Mouse (Mus musculus) heart, embryonic 13.5 days (tissue): Measurements from ENCODE around the gene Ano6. TPM values are rescaled to one million over a fixed set of nuclear protein-coding genes. Genes with fewer than 3 reads are reported as not detected.

Source experiments
- ATAC-seq: fragments of 200-750 bp; cut with Nextera tagmentation; 2 replicates; pipeline ENCODE4 v1.8.0; 2017; ENCODE audit warnings: moderate TSS enrichment; ENCODE audit not compliant: insufficient number of reproducible peaks, low FRiP score, low TSS enrichment; ENCODE audit errors: extremely low read depth
- H3K27ac ChIP-seq: fragments of 300-500 bp; sonication (generic); replicated peaks from 2 replicates; pipeline ENCODE4 v1.5.1; 2015; ENCODE audit warnings: moderate library complexity, mild to moderate bottlenecking, inconsistent platforms
- H3K27me3 ChIP-seq: fragments of 300-500 bp; sonication (generic); replicated peaks from 2 replicates; pipeline ENCODE4 v1.6.1; 2015; ENCODE audit warnings: mild to moderate bottlenecking, inconsistent platforms
- H3K36me3 ChIP-seq: fragments of 300-500 bp; sonication (generic); 2 replicates; pipeline ENCODE4 v1.6.1; 2015; ENCODE audit warnings: mild to moderate bottlenecking, inconsistent platforms
- H3K4me1 ChIP-seq: fragments of 300-500 bp; sonication (generic); 2 replicates; pipeline ENCODE4 v1.6.1; 2015; ENCODE audit warnings: inconsistent platforms
- H3K4me2 ChIP-seq: fragments of 300-500 bp; sonication (generic); 2 replicates; pipeline ENCODE4 v1.6.1; 2015; ENCODE audit warnings: inconsistent platforms, mild to moderate bottlenecking, moderate library complexity
- H3K4me3 ChIP-seq: fragments of 300-500 bp; sonication (generic); 2 replicates; pipeline ENCODE4 v1.5.1; 2015; ENCODE audit warnings: moderate library complexity, mild to moderate bottlenecking, inconsistent platforms
- H3K9ac ChIP-seq: fragments of 300-500 bp; sonication (generic); 2 replicates; pipeline ENCODE4 v1.6.1; 2015; ENCODE audit warnings: inconsistent platforms, mild to moderate bottlenecking, moderate library complexity
- H3K9me3 ChIP-seq: fragments of 300-500 bp; sonication (generic); 2 replicates; pipeline ENCODE4 v1.6.1; 2016; ENCODE audit warnings: inconsistent platforms
- WGBS: fragments of 180-500 bp; shearing (Covaris S2); methylation state at CpG from one replicate; pipeline ENCODE4 v1.1.7; 2015; ENCODE audit warnings: mixed read lengths; 5-methylcytosine and 5-hydroxymethylcytosine counted together
- polyA plus RNA-seq: library from polyadenylated mRNA; unstranded; fragments of >200 nt; fragmentation: Nextera tagmentation; extraction: Ambion mirVana; gene quantifications from 2 replicates; pipeline ENCODE4 v1.2.1, GENCODE M21; 2015

Ano6 gene
- polyA plus RNA-seq, 1 experiment from 2014 or later, result 31.0 TPM

GRCm38 (mm10) chr15:95921072-95921471 is 130.4 kb downstream of the Ano6 start:
- Histone ChIP-seq H3K4me2 (no peak overlapping the region), H3K9me3 (no peaks in the 10 kb centered on the region), H3K9ac (no peak overlapping the region), H3K27me3 (no peaks in the 10 kb centered on the region), H3K4me1 (peaks cover 34% of the 10 kb centered on the region), H3K36me3 (peaks cover 52% of the 10 kb centered on the region), H3K27ac (no peak overlapping the region), H3K4me3 (no peak overlapping the region)
- ATAC-seq, result no peak
- 64% methylated on average over 3 of the region's 3 CpGs for WGBS

- Histone ChIP-seq H3K4me2 (no peak overlapping the region), H3K4me1 (peaks cover 34% of the 10 kb centered on the region), H3K36me3 (peaks cover 47% of the 10 kb centered on the region), H3K9me3 (no peaks in the 10 kb centered on the region), H3K4me3 (no peak overlapping the region), H3K9ac (no peak overlapping the region), H3K27me3 (no peaks in the 10 kb centered on the region), H3K27ac (0 out of 2 replicates have a peak overlapping the region, but pooled peaks have one; percentile 39)
- 75% methylated on average over 4 of the region's 4 CpGs for WGBS
- no peak for ATAC-seq
Observed at GRCm38 (mm10) chr15:95921639-95922038, 131.0 kb downstream of the Ano6 start.

GRCm38 (mm10) chr15:95922558-95922957 is 131.9 kb downstream of the Ano6 start:
- H3K27me3 ChIP-seq, result no peaks in the 10 kb centered on the region
- no peak overlapping the region for H3K4me2 ChIP-seq
- no peaks in the 10 kb centered on the region for H3K9me3 ChIP-seq
- no peak overlapping the region for H3K4me3 ChIP-seq
- H3K36me3 ChIP-seq, result peaks cover 41% of the 10 kb centered on the region
- H3K27ac ChIP-seq, result no peak overlapping the region
- H3K9ac ChIP-seq, result no peak overlapping the region
- peaks cover 37% of the 10 kb centered on the region for H3K4me1 ChIP-seq
- no peak for ATAC-seq
- WGBS, result 85% methylated on average over 6 of the region's 6 CpGs

- Histone ChIP-seq H3K27ac (no peak overlapping the region), H3K36me3 (peaks cover 49% of the 10 kb centered on the region), H3K9me3 (no peaks in the 10 kb centered on the region), H3K4me3 (no peak overlapping the region), H3K9ac (no peak overlapping the region), H3K4me1 (peaks cover 28% of the 10 kb centered on the region), H3K4me2 (no peak overlapping the region), H3K27me3 (no peaks in the 10 kb centered on the region)
- 74% methylated on average over 8 of the region's 8 CpGs for WGBS
- ATAC-seq, result no peak
Observed at GRCm38 (mm10) chr15:95925334-95925986, 134.8 kb downstream of the Ano6 start.

GRCm38 (mm10) chr15:95929087-95929486 is 138.4 kb downstream of the Ano6 start:
- ATAC-seq, result no peak
- Histone ChIP-seq H3K36me3 (peaks cover 43% of the 10 kb centered on the region), H3K4me2 (no peak overlapping the region), H3K27ac (no peak overlapping the region), H3K27me3 (no peaks in the 10 kb centered on the region), H3K4me1 (peaks cover 40% of the 10 kb centered on the region), H3K9me3 (no peaks in the 10 kb centered on the region), H3K9ac (no peak overlapping the region), H3K4me3 (no peak overlapping the region)
- WGBS, result 89% methylated on average over 6 of the region's 6 CpGs

GRCm38 (mm10) chr15:95931013-95931775 is 140.6 kb downstream of the Ano6 start:
- no peaks in the 10 kb centered on the region for H3K9me3 ChIP-seq
- no peak for ATAC-seq
- peak overlapping the region; percentile 69 for H3K27ac ChIP-seq
- H3K4me1 ChIP-seq, result peaks cover 34% of the 10 kb centered on the region
- H3K27me3 ChIP-seq, result no peaks in the 10 kb centered on the region
- peak overlapping the region; percentile 12; the same call in 1 of the 2 replicates for H3K4me2 ChIP-seq
- no peak overlapping the region for H3K4me3 ChIP-seq
- peaks cover 44% of the 10 kb centered on the region for H3K36me3 ChIP-seq
- H3K9ac ChIP-seq, result no peak overlapping the region
- WGBS, result 54% methylated on average over 16 of the region's 16 CpGs

GRCm38 (mm10) chr15:95932358-95932757 is 141.7 kb downstream of the Ano6 start:
- H3K27ac ChIP-seq, result peak overlapping the region; percentile 69
- ATAC-seq, result no peak
- no peak overlapping the region for H3K4me2 ChIP-seq
- H3K27me3 ChIP-seq, result no peaks in the 10 kb centered on the region
- peaks cover 55% of the 10 kb centered on the region for H3K36me3 ChIP-seq
- 66% methylated on average over 5 of the region's 5 CpGs for WGBS
- peaks cover 31% of the 10 kb centered on the region for H3K4me1 ChIP-seq
- H3K9me3 ChIP-seq, result no peaks in the 10 kb centered on the region
- no peak overlapping the region for H3K9ac ChIP-seq
- H3K4me3 ChIP-seq, result no peak overlapping the region

GRCm38 (mm10) chr15:95935141-95935540 is 144.5 kb downstream of the Ano6 start:
- ATAC-seq, result no peak
- H3K27ac ChIP-seq, result no peak overlapping the region
- no peak overlapping the region for H3K9ac ChIP-seq
- H3K27me3 ChIP-seq, result no peaks in the 10 kb centered on the region
- WGBS, result 81% methylated on average over 11 of the region's 11 CpGs
- H3K4me1 ChIP-seq, result peaks cover 36% of the 10 kb centered on the region
- H3K4me2 ChIP-seq, result no peak overlapping the region
- H3K4me3 ChIP-seq, result no peak overlapping the region
- H3K9me3 ChIP-seq, result 0 out of 2 replicates have a peak, but pooled peaks cover 4% of the 10 kb centered on the region
- H3K36me3 ChIP-seq, result peaks cover 54% of the 10 kb centered on the region

GRCm38 (mm10) chr15:95943470-95943869 is 152.8 kb downstream of the Ano6 start:
- Histone ChIP-seq H3K4me3 (no peak overlapping the region), H3K36me3 (peaks cover 72% of the 10 kb centered on the region), H3K9ac (no peak overlapping the region), H3K4me1 (peaks cover 11% of the 10 kb centered on the region; the same call in 1 of the 2 replicates), H3K4me2 (no peak overlapping the region), H3K27me3 (no peaks in the 10 kb centered on the region), H3K27ac (no peak overlapping the region), H3K9me3 (0 out of 2 replicates have a peak, but pooled peaks cover 4% of the 10 kb centered on the region)
- no peak for ATAC-seq
- 60% methylated on average over 4 of the region's 4 CpGs for WGBS

- Histone ChIP-seq H3K36me3 (peaks cover 72% of the 10 kb centered on the region), H3K4me3 (no peak overlapping the region), H3K9ac (no peak overlapping the region), H3K4me2 (no peak overlapping the region), H3K9me3 (no peaks in the 10 kb centered on the region), H3K27me3 (no peaks in the 10 kb centered on the region), H3K27ac (no peak overlapping the region), H3K4me1 (peaks cover 7% of the 10 kb centered on the region; the same call in 1 of the 2 replicates)
- WGBS, result 82% methylated on average over 6 of the region's 6 CpGs
- no peak for ATAC-seq
Observed at GRCm38 (mm10) chr15:95944299-95944698, 153.7 kb downstream of the Ano6 start.

- H3K9me3 ChIP-seq, result no peaks in the 10 kb centered on the region
- H3K27ac ChIP-seq, result no peak overlapping the region
- no peak for ATAC-seq
- no peaks in the 10 kb centered on the region for H3K27me3 ChIP-seq
- H3K9ac ChIP-seq, result no peak overlapping the region
- no peak overlapping the region for H3K4me2 ChIP-seq
- H3K4me3 ChIP-seq, result no peak overlapping the region
- peaks cover 6% of the 10 kb centered on the region for H3K4me1 ChIP-seq
- peaks cover 76% of the 10 kb centered on the region for H3K36me3 ChIP-seq
- WGBS, result 66% methylated on average over 11 of the region's 11 CpGs
Observed at GRCm38 (mm10) chr15:95945951-95946708, 155.5 kb downstream of the Ano6 start.
